Mouse (Mus musculus) liver, embryonic 16.5 days (tissue): ENCODE measurements around the gene Nodal. TPM values are rescaled to one million over a fixed set of nuclear protein-coding genes. Genes with fewer than 3 reads are reported as not detected.

Experiments
- ATAC-seq: fragments of 200-750 bp; cut with Nextera tagmentation; 2 replicates; pipeline ENCODE4 v1.8.0; 2017; ENCODE audit warnings: low read depth, mild to moderate bottlenecking, moderate number of reproducible peaks, moderate library complexity
- H3K27ac ChIP-seq: fragments of 300-500 bp; sonication (generic); 2 replicates; pipeline ENCODE4 v1.5.1; 2014; ENCODE audit warnings: mild to moderate bottlenecking, low read length
- H3K27me3 ChIP-seq: fragments of 300-500 bp; sonication (generic); 2 replicates; pipeline ENCODE4 v1.6.1; 2014; ENCODE audit warnings: low read depth, low read length, mixed read lengths; ENCODE audit not compliant: control insufficient read depth, insufficient read depth
- H3K36me3 ChIP-seq: fragments of 300-500 bp; sonication (generic); 2 replicates; pipeline ENCODE4 v1.6.1; 2014; ENCODE audit warnings: mild to moderate bottlenecking; ENCODE audit not compliant: control insufficient read depth, insufficient read depth
- H3K4me1 ChIP-seq: fragments of 300-500 bp; sonication (generic); 2 replicates; pipeline ENCODE4 v1.6.1; 2014; ENCODE audit warnings: low read depth, low read length, mixed read lengths; ENCODE audit not compliant: control insufficient read depth
- H3K4me2 ChIP-seq: fragments of 300-500 bp; sonication (generic); 2 replicates; pipeline ENCODE4 v1.6.1; 2014; ENCODE audit warnings: low read depth, low read length, mixed read lengths
- H3K4me3 ChIP-seq: fragments of 300-500 bp; sonication (generic); 2 replicates; pipeline ENCODE4 v1.5.1; 2014; ENCODE audit warnings: low read depth, mild to moderate bottlenecking, low read length
- H3K9ac ChIP-seq: fragments of 300-500 bp; sonication (generic); 2 replicates; pipeline ENCODE4 v1.6.1; 2014; ENCODE audit warnings: low read depth, low read length
- H3K9me3 ChIP-seq: fragments of 300-500 bp; sonication (generic); replicated peaks from 2 replicates; pipeline ENCODE4 v1.6.1; 2016; ENCODE audit warnings: low read length; ENCODE audit not compliant: control insufficient read depth
- WGBS: fragments of 180-500 bp; shearing (Covaris S2); extraction: QIAGEN DNeasy Blood & Tissue Kit; methylation state at CpG from one replicate; pipeline ENCODE4 v1.1.7; 2014; ENCODE audit not compliant: insufficient replicate concordance; 5-methylcytosine and 5-hydroxymethylcytosine counted together
- polyA plus RNA-seq: library from polyadenylated mRNA; unstranded; fragments of >200 nt; fragmentation: Nextera tagmentation; extraction: Ambion mirVana; gene quantifications from 2 replicates; pipeline ENCODE4 v1.2.1, GENCODE M21; 2015

The Nodal gene
- polyA plus RNA-seq, 1 experiment from 2014 or later = 0.46 TPM

DNA sequence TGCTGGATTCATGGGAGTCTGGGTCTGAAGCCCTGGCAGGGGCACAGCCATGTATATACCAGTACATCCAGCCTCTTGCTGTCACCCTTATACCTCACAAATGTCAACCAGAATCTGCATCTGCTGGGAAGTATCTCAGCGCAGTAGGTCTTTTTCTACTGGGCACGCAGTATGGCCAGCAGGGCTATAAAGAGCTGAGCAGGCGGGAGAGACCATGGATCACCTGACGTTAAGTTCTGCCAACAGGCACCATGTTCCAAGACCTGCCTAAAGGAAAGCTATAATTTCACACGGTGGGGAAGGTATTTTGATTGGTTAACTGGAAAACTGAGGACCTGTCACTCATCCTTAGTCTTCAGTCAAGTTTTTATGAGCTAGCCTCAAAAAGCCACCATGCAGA is 11.3 kb downstream of the Nodal start:
- Histone ChIP-seq H3K9ac (no peak overlapping the region), H3K4me1 (peaks cover 4% of the 10 kb centered on the region), H3K27ac (no peak overlapping the region), H3K36me3 (peaks cover 28% of the 10 kb centered on the region), H3K4me3 (no peak overlapping the region), H3K27me3 (no peaks in the 10 kb centered on the region), H3K9me3 (no peaks in the 10 kb centered on the region), H3K4me2 (no peak overlapping the region)
- no peak for ATAC-seq
- 80% methylated on average over 5 of the region's 5 CpGs for WGBS

DNA sequence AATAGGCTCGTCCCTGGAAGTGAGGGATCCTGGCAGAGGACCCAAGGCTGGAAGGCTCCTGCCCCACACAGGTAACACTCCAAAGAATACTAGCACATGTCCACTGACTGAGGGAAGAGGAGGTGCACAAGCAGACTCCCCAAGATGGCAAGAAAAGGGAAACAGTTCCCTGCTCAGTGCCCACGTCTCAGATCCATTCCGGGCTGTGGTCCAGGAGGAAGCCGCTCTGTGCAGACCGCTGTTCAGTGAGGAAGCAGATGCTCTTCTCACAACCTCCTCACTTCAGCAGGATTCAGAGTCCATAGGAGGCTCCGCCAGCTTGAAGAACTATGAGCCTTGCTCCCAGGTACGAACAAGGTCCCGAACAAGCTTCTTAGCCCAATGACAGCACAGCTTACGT is 13.6 kb downstream of the Nodal start:
- Histone ChIP-seq H3K27me3 (no peaks in the 10 kb centered on the region), H3K9ac (no peak overlapping the region), H3K36me3 (peaks cover 36% of the 10 kb centered on the region), H3K4me1 (no peaks in the 10 kb centered on the region; the same call in none of the 2 replicates), H3K4me2 (no peak overlapping the region), H3K4me3 (no peak overlapping the region), H3K9me3 (no peaks in the 10 kb centered on the region), H3K27ac (no peak overlapping the region)
- WGBS = 91% methylated on average over 9 of the region's 9 CpGs
- no peak for ATAC-seq

- H3K27me3 ChIP-seq = no peaks in the 10 kb centered on the region
- 74% methylated on average over 7 of the region's 7 CpGs for WGBS
- H3K27ac ChIP-seq = no peak overlapping the region
- H3K4me1 ChIP-seq = peaks cover 18% of the 10 kb centered on the region
- no peak for ATAC-seq
- H3K9me3 ChIP-seq = no peaks in the 10 kb centered on the region
- no peak overlapping the region for H3K9ac ChIP-seq
- no peaks in the 10 kb centered on the region; the same call in 1 of the 2 replicates for H3K36me3 ChIP-seq
- H3K4me2 ChIP-seq = no peak overlapping the region
- no peak overlapping the region for H3K4me3 ChIP-seq
These were observed 22.5 kb downstream of the Nodal start for GRCm38 (mm10) chr10:61440202-61440800.

GRCm38 (mm10) chr10:61443456-61443855 is 25.7 kb downstream of the Nodal start:
- ATAC-seq = no peak
- Histone ChIP-seq H3K36me3 (peaks cover 2% of the 10 kb centered on the region), H3K9ac (no peak overlapping the region), H3K27ac (no peak overlapping the region), H3K27me3 (no peaks in the 10 kb centered on the region), H3K4me3 (no peak overlapping the region), H3K4me2 (no peak overlapping the region), H3K4me1 (peaks cover 34% of the 10 kb centered on the region), H3K9me3 (no peaks in the 10 kb centered on the region)
- 55% methylated on average over 6 of the region's 6 CpGs for WGBS

- Histone ChIP-seq H3K4me2 (no peak overlapping the region), H3K27ac (no peak overlapping the region), H3K27me3 (no peaks in the 10 kb centered on the region), H3K4me3 (no peak overlapping the region), H3K9me3 (no peaks in the 10 kb centered on the region), H3K4me1 (peaks cover 38% of the 10 kb centered on the region), H3K9ac (no peak overlapping the region), H3K36me3 (peaks cover 2% of the 10 kb centered on the region)
- ATAC-seq = no peak
- 54% methylated on average over 1 of the region's 1 CpGs for WGBS
These were observed 26.1 kb downstream of the Nodal start for GRCm38 (mm10) chr10:61443876-61444275.

- Histone ChIP-seq H3K4me3 (no peak overlapping the region), H3K4me2 (no peak overlapping the region), H3K9ac (no peak overlapping the region), H3K27me3 (no peaks in the 10 kb centered on the region), H3K9me3 (no peaks in the 10 kb centered on the region), H3K27ac (0 out of 2 replicates have a peak overlapping the region, but pooled peaks have one; percentile 1), H3K36me3 (peaks cover 2% of the 10 kb centered on the region), H3K4me1 (peaks cover 48% of the 10 kb centered on the region)
- 70% methylated on average over 3 of the region's 3 CpGs for WGBS
- ATAC-seq = no peak
These were observed 27.2 kb downstream of the Nodal start for GRCm38 (mm10) chr10:61445016-61445415.

GRCm38 (mm10) chr10:61447581-61448353 is 30.0 kb downstream of the Nodal start:
- Histone ChIP-seq H3K36me3 (peaks cover 6% of the 10 kb centered on the region), H3K4me1 (peaks cover 56% of the 10 kb centered on the region), H3K4me3 (no peak overlapping the region), H3K27me3 (no peaks in the 10 kb centered on the region), H3K9ac (no peak overlapping the region), H3K27ac (no peak overlapping the region), H3K4me2 (no peak overlapping the region), H3K9me3 (no peaks in the 10 kb centered on the region)
- WGBS = 80% methylated on average over 10 of the region's 10 CpGs
- ATAC-seq = no peak

DNA sequence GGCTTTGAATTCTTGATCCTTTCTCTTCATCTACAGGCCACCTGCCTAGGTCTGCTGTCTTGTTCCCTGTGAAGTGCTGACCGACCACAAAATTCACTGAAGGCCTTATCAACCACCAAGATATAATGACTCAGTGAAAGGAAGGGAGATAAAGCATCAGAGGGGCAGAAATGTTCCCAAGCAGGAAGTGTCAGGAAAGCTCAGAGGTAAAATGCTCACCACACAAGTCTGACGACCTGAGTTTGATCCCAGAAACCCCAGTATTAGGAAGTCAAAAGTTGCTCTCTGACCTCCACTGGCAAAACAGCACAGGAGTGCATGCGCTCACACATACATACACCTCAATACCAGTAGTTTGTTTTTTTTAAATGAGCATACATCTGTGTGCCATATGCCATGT is 31.1 kb downstream of the Nodal start:
- peak overlapping the region; percentile 15; the same call in 1 of the 2 replicates for H3K4me2 ChIP-seq
- 36% methylated on average over 3 of the region's 3 CpGs for WGBS
- H3K27me3 ChIP-seq = no peaks in the 10 kb centered on the region
- peaks cover 6% of the 10 kb centered on the region for H3K36me3 ChIP-seq
- H3K4me1 ChIP-seq = peaks cover 47% of the 10 kb centered on the region
- H3K9ac ChIP-seq = peak overlapping the region; percentile 7; the same call in 1 of the 2 replicates
- H3K4me3 ChIP-seq = no peak overlapping the region
- H3K27ac ChIP-seq = no peak overlapping the region
- no peaks in the 10 kb centered on the region for H3K9me3 ChIP-seq
- ATAC-seq = no peak

GRCm38 (mm10) chr10:61451463-61451930 is 33.7 kb downstream of the Nodal start:
- ATAC-seq = peak; percentile 61
- 0% methylated on average over 8 of the region's 8 CpGs for WGBS
- Histone ChIP-seq H3K27me3 (no peaks in the 10 kb centered on the region), H3K36me3 (peaks cover 6% of the 10 kb centered on the region), H3K27ac (peak overlapping the region; percentile 95), H3K9me3 (no peaks in the 10 kb centered on the region), H3K4me3 (peak overlapping the region; percentile 98), H3K4me2 (peak overlapping the region; percentile 86), H3K9ac (peak overlapping the region; percentile 94), H3K4me1 (peaks cover 35% of the 10 kb centered on the region)
